Mouse (Mus musculus): ENCODE measurements at regions not wholly inside any gene's neighbourhood (a gene's known extent, or its start where the extent isn't known, plus 50 kb on each side); places are given as distances from the start of the nearest gene placed in this dataset.

DNA sequence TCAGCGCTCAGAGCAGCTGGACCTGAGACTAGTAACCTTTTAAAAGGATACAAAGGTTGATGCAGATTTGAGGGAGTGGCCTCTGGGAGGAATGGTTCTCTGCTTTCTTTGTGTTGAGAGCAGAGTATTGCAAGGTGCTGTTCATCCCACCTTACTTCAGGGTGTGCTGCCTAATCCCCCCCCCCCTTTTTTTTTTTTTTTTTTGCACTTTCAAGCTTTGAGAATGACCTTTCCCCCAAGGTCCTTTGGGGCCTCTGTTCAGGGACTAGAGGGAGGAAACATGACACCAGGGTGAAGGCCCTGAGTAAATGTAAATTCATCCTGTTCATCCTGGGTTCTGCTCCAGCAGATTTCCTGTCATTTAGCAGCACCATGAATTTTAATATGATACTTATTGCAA lies 204.4 kb upstream of the Clec14a start:
- DNase-seq (ENCODE audit: inconsistent age in 2 of 2, low spot score in 1 of 2): no peak

DNA sequence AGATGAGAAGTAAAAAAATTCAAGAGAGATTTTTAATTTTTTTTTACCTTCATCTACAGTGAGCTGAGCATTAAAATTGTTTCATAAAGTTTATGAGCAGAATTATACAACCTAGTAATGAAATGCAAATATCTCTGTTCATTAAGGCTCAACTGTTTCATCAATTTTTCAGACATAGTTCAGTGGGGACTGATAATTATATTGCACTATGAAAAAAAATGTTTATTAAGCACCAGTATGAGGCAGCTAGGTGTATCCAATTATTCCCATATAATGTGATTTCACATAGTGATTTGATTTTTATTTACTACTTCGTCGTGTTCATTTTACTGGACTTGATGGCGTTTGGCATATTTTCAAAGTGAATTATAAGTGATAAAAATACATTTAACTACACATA lies 191.4 kb upstream of the Clec14a start:
- no peak for DNase-seq (ENCODE audit: inconsistent age in 2 of 2, low spot score in 1 of 2)

DNA sequence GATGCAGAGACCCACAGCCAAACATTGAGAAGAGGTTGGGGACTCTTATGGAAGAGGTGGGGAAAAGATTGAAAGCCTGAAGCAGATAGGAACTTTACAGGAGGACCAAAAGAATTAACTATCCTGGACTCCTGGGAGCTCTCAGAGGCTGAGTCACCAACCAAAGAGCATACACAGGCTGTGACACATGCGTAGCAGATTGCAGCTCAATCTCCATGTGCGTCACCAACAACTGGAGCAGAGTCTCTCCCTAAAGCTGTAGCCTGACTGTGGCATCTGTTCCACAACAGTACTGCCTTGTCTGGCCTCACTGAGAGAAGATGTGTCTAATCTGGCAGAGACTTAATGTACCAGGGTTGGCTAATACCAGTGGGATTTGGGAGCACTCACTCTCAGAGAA lies 185.7 kb upstream of the Clec14a start:
- DNase-seq (ENCODE audit: inconsistent age in 2 of 2, low spot score in 1 of 2): no peak

DNA sequence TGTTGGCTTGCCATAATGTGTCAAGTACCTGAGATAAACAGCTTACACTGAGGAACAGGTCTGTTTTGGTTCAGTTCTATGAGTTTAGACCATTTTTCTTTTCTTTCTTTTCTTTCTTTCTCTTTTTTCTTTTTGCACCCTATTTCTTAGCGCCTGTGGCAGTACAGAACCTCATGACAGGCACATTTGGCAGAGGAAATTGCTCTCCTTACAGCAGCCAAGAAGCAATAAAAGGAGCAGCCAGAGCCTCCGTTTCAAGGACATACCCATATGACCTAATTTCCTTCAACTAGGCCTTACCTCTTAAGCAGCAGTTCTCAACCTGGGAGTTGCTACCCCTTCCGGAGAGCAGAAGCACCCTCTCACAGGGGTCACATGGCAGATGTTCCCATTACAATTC lies 173.9 kb upstream of the Clec14a start:
- no peak for DNase-seq (ENCODE audit: inconsistent age in 2 of 2, low spot score in 1 of 2)

DNA sequence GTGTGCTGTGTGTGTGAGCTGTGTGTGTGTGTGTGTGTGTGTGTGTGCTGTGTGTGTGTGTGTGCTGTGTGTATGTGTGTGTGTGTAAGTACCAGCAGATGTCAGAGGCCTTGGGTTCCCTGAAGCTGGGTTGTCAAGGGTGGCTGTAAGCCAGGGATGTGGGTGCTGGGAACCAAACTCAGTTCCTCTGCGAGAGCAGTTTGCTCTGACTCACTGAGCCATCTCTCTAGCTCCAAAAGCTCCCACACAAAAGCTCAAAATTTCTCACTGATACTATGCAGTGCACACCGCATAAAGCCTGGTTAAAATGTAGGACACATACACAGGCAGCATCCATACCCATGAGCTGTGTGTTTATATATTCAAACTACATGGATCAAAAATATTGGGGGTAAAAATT lies 172.9 kb upstream of the Clec14a start:
- no peak for DNase-seq (ENCODE audit: inconsistent age in 2 of 2, low spot score in 1 of 2)

DNA sequence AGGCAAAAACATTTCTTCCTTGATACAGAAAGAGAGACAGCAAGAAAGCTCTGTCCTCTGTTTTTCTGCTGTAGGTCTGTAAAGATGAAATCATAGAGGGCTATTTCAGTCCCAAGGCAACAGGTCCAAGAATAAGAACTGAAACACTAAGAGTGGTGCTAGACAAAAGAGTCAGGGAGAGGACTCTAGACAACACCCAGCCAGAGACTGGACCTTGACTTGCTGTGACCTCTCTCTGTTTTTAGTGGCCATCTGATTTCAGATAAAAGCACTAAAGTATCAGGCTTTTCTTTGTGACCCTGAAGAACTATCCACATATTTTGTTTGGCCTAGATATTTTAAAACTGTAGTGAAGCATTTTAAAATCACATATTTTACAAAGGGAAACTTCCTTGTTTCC lies 171.6 kb upstream of the Clec14a start:
- DNase-seq (ENCODE audit: inconsistent age in 2 of 2, low spot score in 1 of 2): peak in 1 of 2 experiments; percentile 52

DNA sequence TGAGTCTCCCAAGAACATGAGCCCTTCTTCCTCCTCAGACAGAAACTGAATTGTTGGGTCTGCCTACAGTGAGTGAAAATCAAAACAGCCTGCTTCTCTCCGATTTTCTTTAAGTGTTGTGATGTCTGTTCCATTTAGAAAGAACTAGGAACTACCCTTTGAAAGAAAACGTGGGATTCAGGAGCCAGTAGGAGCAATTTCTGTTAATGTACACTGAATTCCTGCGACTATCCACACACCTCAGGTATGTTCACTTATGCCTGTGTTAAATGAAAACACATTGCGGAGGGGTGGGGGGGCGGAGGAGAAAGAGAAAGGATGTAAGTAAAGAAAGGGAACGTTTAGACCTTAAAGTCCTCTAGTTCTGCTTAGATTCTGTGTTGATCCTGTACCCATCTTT lies 167.9 kb upstream of the Clec14a start:
- no peak for DNase-seq (ENCODE audit: inconsistent age in 2 of 2, low spot score in 1 of 2)

DNA sequence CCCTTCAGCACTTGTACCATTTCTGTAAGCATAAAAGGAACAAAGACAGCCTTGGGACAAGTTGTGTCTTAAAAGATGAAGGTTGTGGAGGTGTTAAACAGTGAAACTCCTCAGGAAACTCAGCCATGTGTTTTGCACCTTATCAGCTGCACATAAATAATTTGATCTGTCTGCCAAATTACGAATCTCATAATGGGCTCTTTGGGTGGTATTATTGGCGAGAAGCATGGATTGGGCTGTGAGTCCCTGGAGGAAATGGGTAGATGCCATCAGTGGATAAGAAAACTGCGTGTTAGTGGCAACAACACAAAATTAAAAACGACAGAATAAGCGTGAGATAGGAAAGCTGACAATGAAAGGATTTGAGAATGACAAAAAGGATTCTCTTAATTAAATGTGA lies 165.4 kb upstream of the Clec14a start:
- no peak for DNase-seq (ENCODE audit: inconsistent age in 2 of 2, low spot score in 1 of 2)

DNA sequence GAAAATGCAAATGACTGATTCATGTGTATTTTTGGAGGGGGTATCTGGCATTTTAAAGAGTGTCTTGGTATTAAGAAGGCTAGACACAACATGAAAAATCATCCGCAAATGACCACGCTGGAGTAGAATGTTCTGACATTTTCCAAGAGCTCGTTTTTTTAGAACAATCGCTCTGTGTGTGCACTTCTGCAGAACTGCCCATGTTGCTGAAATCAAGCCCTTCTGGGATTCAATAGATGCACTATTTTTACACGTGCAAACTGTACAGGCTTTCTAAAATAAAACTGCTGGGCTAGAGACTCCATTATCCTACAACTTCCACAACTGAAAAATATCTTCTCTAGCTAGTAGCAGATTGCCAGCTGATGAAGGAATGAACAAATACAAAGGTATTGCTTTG lies 160.8 kb upstream of the Clec14a start:
- DNase-seq (ENCODE audit: inconsistent age in 2 of 2, low spot score in 1 of 2): no peak

DNA sequence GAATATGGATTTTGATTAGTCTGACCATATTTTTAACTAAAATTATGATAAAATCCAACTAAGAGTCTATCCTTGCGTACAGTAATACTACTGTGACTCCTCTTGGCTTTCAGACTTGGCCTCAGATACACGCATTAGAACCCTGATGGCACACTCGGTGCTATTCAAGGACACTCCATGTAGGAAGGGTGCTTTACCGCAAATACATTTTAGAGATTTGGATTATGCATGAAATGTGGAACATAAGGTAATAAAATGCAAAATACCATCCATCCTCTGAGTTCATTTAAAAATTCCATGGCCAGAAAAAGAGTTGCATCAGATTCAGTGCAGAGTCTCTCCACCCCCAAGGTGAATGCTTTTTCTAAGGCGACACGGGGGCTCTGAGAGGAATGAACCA lies 157.7 kb upstream of the Clec14a start:
- DNase-seq (ENCODE audit: inconsistent age in 2 of 2, low spot score in 1 of 2): no peak

DNA sequence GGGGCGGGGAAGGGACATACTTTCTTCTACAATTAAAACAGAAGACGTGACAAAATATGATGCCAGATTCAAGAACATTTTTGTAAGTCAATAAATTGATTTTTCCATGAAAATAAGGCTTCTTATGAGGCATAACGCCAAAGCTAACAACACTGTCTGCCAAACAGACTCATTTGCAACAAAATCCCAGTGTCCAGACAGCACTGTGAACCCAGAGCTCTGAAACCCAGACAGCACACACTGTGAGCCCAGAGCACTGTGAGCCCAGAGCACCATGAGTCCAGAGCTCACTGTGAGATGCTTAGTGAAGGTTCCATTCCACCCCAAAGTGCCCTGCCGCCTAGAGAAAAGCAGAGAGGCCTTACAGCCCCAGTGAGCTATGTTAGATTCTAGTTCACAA lies 156.9 kb upstream of the Clec14a start:
- no peak for DNase-seq (ENCODE audit: inconsistent age in 2 of 2, low spot score in 1 of 2)

DNA sequence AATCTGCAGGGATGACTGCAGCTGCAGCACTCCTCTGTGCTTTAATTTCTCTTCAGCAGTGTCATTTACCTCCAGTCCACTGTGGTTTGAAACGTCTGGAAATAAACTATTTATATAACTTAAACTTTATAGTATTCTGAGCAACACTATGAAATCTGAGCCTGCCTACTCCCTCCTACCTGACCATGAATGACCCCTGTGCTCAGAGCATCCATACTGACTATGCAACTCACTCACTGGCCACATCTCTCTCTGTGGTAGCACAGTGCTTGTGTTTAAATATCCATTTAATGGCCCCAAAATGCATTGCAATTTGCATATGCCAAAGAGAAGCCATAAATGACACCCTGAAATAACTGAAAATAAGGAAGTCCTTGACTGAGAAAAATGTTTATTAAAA lies 154.5 kb upstream of the Clec14a start:
- no peak for DNase-seq (ENCODE audit: inconsistent age in 2 of 2, low spot score in 1 of 2)

DNA sequence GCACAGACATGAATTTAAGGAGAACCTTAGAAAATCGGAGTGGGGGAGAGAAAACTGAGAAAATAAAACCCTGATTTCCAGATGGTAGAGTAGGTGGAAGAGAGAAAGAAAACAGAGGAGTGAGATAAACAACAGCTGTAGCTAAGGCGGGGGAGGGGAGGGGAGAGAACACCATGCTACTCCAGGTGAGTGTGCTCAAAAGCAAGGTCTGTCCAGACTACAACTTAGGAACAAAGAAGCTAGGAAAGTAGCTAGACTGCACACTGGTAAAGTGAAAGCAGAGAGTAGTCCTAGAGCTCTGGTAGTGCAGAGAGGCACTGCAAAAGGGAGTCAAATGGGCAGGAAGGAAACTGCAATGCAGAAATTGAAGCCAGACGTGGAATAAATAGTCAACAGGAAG lies 132.8 kb upstream of the Clec14a start:
- no peak for DNase-seq (ENCODE audit: inconsistent age in 2 of 2, low spot score in 1 of 2)

DNA sequence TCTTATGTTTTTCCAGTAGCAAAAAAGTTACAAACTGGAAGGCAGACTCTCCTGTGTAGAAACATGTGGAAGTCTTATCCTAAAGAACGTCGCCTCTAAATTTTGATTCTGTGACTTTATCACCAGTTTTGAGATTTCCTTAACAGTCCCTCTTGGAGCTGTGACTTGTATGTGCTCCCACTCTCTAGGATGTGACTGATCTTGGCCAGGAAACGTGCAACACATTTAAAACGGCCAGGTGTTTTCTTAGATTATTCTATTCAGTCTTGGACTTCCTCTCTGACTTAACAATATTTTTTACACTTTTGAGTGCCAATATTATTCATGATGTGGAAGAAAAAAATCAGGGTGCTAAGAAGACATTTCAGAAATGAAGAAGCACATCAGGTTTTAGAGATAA lies 91.2 kb upstream of the Clec14a start:
- DNase-seq (ENCODE audit: inconsistent age in 2 of 2, low spot score in 1 of 2): no peak

DNA sequence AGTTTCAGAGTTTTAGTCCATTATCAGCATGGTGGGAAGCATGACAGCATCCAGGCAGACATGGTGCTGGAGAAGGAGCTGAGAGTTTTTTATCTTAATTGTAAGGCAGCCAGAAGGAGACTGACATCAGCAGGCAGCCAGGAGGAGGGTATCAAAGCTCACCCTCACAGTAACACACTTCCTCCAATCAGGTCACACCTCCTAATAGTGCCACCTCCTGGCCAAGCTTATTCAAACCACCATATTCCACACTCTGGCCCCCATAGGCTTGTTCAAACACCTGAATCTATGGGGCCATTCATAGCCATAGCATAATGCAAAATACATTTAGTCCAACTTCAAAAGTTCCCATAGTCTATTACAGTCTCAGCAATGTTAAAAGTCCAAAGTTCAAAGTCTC lies 65.1 kb upstream of the Clec14a start:
- peak in 1 of 2 experiments; percentile 31 for DNase-seq (ENCODE audit: inconsistent age in 2 of 2, low spot score in 1 of 2)

DNA sequence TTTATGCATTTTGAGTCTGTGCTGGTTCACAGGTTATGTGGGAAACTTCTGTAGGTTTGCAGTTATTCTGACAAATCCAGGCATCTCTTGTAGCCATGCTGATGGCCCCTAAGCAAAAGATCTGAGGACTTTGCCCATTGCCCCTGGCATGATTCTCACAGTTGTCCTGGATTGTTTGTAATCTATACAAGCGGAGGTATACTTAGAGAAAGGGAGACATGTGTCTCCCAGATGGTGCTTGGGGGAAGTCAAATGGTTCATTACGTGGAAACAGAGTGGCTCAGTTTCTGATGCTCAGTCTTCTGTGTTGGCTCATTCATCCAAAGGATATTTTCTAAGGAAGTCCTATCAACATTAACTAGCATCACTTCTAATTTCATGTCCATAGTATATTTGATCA lies 60.8 kb upstream of the Clec14a start:
- no peak for DNase-seq (ENCODE audit: inconsistent age in 2 of 2, low spot score in 1 of 2)

DNA sequence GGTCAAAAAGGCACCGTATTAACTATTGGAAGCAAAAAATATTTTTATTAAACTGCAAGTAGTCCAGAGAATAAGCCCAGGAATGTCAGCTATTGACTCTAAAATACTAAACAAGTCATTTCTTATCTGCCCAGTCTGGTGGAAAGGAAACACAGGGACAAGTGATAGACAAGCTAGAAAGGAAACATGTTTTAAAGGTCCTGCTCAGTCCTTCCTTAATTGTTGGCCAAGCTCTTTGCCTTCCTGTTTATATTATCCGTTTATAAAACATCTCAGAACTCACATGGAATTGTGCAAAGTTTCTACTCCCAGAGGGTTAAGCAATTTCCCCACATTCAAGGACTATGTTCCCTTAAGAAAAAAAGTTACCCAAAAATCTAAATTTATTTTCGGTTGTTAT lies 54.9 kb upstream of the Clec14a start:
- peak in 1 of 2 experiments; percentile 27 for DNase-seq (ENCODE audit: inconsistent age in 2 of 2, low spot score in 1 of 2)
